Mouse (Mus musculus): ENCODE results near the gene Ogfr.

The Ogfr gene

GRCm38 (mm10) chr2:180604781-180605180 lies 15.7 kb downstream of the Ogfr start:
- DNase-seq, result no peak

DNA sequence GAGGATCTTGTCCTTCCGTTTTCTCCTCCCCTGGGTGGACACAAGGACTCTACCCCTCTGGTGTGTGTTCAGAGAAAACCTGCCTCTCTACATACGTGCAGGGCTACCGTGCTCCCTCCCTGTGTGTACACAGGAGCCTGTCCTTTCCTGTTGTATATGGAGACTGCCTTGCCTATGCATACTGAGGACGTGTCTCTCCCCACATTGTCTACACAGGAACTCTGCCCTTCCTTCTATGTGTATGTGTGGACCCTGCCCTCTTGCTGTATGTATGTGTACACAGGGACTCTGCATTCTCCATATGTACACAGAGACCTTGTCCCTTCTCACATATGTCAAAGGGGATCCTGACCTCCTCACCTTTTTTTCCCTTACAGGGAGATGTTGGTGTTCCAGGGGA lies 21.2 kb downstream of the Ogfr start:
- DNase-seq, result no peak

DNA sequence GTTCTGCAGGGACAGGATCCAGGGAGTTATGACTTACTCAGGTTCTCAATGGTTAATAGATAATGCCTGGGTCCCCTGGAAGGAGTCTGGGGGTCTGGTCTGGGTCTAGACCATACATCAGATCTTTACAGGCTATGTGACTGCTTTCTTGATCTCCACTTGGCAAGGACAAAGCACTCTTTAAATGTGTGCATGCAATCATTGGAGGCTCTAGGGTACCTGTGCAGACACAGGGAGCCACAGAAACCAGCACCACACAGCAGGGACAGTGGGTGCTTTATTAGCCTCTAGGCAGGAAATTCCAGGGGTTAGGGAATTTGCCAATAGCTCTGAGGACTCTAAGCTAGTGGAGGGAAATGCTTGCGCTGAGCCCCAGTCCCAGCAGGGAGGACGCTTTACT lies 22.8 kb downstream of the Ogfr start:
- DNase-seq, result no peak

DNA sequence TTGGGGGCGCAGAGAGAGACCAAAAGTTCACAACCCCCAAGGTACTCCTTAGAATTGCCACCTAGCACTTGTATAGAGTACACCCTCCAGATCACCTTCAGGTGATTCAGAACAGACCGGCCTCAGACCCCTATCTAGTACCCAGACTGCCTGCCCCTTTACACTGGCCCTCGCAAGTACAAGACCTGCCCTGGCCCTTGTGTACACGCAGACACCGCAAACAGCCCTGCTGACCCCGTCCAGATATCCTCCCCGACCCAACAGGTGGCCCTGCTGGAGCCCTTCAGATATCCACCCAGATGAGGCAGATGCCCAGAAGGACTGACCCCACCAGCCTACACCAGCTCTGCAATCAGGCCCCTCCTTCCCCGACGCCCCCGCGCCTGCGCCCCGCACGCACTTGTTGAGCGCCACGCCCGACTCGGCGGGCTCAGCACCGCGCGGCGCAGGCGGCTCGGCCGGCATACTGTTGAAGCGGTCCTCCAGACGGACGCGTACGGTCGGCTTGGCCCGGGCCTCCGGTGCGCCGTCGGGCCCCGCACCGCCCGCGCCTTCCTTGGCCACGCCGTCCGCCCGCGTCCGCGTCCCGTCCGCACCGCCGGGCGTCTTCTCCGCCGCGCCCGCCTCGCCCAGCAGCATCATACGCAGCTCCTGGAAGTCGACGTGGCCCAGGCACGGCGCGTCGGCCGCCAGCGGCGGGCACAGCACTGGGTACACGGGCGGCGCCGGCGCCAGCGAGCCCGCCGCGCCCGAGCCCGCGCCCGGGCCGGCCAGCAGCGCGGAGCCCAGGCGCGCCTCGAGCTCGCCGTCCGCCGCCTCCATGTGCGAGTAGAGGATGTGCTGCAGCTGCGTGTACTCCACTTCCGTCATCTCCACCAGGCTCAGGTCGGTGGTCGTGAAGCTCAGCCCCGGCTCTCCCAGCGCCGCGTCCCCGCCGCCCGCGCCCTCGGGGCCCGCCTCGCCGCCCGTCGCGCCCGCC lies 52.8 kb downstream of the Ogfr start:
- DNase-seq, result no peak

GRCm38 (mm10) chr2:180642555-180643260 lies 53.7 kb downstream of the Ogfr start, which contains the start of gene Tcfl5:
TSS of gene Tcfl5 (minus strand) at chr2:180642708.
- DNase-seq, result no peak

- no peak for DNase-seq
These were observed 54.6 kb downstream of the Ogfr start for GRCm38 (mm10) chr2:180643626-180644025.
